Mouse (Mus musculus) heart, postnatal 10 days (tissue): ENCODE data around the gene Osgep. TPM values are rescaled to one million over a fixed set of nuclear protein-coding genes. Genes with fewer than 3 reads are reported as not detected.
"Not testable (repeated sequence)": the region's sequence is repeated elsewhere in the genome, so short reads cannot be mapped to it uniquely, and the experiment has no call there.

Source experiments
- DNase-seq, 2 experiments: peaks; one replicate each; pipeline ENCODE4 v3.0.0; 2021
- intact Hi-C: fragments of 180-260 bp; cut with DNase I; formaldehyde crosslinking; loops from one replicate; pipeline ENCODE4 v1.15.1; 2025
- total RNA-seq, 2 experiments: library from RNA; stranded (reverse); gene quantifications; 2 replicates each; pipeline ENCODE4 v1.2.3; 2021

Gene Osgep
- 10 to 100 TPM; 59.5 to 66.3 TPM for total RNA-seq

DNA sequence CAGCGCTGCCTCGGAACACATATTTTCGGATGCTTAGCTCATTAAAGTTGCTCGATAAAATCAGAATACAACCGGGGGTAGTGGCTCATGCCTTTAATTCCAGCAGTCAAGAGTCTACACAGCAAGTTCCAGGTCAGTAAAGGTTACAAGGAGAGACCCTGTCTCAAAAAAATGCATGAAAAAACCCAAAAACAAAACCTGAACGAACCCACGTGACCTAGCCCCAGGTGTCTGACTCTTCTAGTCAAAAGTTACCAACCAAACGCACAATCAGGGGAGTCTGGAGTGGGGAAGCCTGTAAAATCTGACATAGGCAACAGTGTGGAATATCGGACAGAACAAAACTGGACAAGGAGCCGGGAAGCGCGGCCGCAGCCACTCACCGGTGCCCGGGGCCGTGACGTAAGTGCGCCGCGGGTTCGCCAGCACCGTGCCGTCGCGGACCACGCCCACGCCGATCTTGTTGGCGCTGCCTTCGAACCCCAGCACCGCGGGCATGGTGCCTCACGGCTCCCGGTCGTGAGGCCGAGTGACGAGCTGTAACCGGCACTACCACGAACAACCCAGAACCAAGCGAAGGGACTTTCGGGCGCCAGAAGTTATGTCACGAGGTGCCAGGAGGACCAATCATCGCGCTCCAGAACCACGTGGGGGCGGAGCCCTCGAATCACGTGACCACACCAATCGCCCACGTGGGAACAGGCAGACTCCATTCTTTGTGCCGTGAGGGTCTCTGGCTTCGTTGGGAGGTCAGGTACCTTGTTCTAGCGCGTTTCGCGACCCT is at the start of gene Osgep, which contains the start of gene Apex1:
Gene Osgep (minus strand): TSS at position 613 of the 784 bp plus-strand sequence.
Gene Apex1 (plus strand): TSS at position 688 of the 784 bp plus-strand sequence.
- peak; percentile 97 for DNase-seq
- intact Hi-C loops, result loop anchor here (10.0 kb wide), 1 partner anchor 120 kb away; the partner anchor contains the start of genes Ccnb1ip1 and Parp2

DNA sequence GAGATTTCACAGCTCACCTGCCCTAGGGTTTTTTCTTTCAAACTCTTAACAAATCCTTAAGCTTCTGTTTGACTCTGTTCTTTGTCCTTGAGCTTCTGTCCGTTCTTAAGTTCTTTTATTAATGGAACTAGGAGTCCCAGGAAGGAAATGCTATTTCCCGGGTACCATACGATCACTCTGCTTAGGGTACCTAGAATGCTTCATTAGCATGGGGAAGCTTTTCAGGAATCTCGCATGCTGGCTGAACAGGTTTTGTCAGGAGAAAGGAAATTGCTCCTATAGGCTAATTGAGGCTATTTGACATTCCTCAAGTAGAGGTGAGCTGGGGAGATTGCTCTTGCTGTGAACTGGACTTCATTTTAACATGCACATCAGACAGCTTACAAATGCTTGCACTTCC is 49.0 kb upstream of the Osgep start:
- intact Hi-C loops, result no loop called here
- DNase-seq, result no peak

GRCm38 (mm10) chr14:50973054-50973453 is 48.4 kb upstream of the Osgep start:
- intact Hi-C loops, DNase-seq: not testable (repeated sequence)

- DNase-seq, result no peak
- intact Hi-C loops, result no loop called here
These were observed 46.1 kb upstream of the Osgep start for GRCm38 (mm10) chr14:50970822-50971221.

GRCm38 (mm10) chr14:50969558-50970544 is 45.2 kb upstream of the Osgep start:
- DNase-seq, result peak; percentile 37 to 40
- intact Hi-C loops, result no loop called here

GRCm38 (mm10) chr14:50969041-50969440 is 44.3 kb upstream of the Osgep start:
- DNase-seq, result peak in 1 of 2 experiments; percentile 13
- intact Hi-C loops, result no loop called here

DNA sequence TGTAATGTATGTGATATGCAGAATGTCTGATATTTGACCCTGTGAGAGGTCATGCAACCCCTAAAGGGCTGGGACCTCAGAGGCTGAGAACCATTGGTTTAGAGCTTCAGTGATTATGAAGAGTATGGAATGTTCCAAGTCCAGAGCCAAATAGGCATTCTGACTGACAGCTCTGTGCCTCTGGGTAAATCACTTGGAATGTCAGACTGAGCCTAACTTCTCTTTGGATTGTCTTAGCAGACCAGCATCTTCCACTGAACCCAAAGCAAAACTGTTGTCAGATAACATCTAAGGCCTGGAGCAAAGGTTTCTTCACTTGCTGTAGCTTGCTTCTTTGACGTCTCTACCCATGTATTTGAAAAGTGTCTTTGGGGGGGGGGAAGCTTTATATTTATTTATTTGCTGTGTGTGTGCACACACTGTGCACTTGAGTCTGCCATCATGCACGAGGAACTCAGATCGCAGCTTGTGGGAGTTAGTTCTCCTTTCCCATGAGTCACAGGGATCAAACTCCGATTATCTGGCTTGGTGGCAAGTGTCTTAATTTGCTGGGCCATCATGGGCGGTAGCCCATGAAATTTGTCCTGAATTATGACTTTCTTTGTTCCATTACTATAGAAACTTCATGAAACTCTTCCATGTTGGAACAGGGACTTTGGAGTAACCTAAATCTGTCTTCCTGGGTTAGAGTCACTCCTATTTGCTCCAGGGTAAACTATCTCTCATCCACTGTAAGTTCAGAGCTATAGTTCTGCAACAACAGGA is 43.7 kb upstream of the Osgep start:
- DNase-seq, result no peak
- intact Hi-C loops, result no loop called here

- not testable (repeated sequence) for DNase-seq
- intact Hi-C loops, result loop anchor here (5.0 kb wide), 1 partner anchor 104 kb away; no protein-coding TSS in a partner anchor
These were observed 33.7 kb upstream of the Osgep start for GRCm38 (mm10) chr14:50958289-50958995.

GRCm38 (mm10) chr14:50957146-50957545 is 32.5 kb upstream of the Osgep start:
- intact Hi-C loops, result loop anchor here (5.0 kb wide), 1 partner anchor 105 kb away; no protein-coding TSS in a partner anchor
- DNase-seq, result not testable (repeated sequence)

DNA sequence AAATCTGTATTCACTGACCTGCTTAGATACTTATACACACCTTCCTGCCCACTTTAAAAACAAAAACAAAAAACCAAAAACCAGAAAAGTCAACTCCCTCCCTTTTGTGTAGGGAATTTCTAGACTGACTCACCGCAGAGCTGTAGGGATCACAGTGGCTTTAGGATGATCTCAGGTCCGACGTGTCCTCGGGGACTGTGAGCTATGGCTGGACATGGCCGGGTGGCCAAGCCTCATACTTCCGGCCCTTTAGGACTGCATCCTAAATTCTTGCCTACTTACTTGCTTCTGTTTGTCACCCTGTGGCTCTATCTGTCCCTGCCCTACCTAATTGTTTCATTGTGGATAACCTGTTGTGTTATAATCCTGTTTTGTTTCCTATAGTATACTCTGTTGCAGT is 32.0 kb upstream of the Osgep start:
- intact Hi-C loops, result loop anchor here (5.0 kb wide), 1 partner anchor 106 kb away; no protein-coding TSS in a partner anchor
- DNase-seq, result not testable (repeated sequence)

DNA sequence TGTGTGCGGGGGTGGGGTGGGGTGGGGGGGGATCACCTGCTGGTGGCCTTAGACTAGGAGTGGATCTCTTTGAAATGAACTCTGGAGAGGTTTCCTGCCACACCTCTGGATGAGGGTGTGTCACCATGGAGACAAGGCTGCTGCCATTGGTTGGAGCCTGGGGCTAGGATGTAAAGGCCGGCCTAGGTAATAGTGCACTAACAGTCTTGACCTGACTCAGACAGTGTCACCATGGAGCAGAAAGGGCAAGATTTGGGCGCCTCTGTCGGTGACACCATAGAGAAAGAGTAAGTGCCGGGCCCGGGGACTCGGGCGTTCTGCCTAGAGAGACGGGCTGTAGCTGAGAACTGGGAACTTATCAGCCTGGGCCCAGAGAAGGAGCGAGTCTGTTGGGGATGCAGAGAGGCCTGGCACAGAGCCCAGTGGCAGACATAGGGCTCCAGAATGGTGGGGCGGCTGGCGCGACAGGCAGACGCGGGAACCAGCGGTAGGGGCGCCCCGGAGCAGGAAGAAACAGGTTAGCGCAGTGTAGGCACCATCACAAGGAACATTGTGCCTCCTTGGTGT is 31.3 kb upstream of the Osgep start, which contains the start of gene Pnp2:
Gene Pnp2 (plus strand): TSS at position 51 of the 567 bp plus-strand sequence.
- intact Hi-C loops, result loop anchor here (5.0 kb wide), 1 partner anchor 106 kb away; no protein-coding TSS in a partner anchor
- DNase-seq, result peak; percentile 62 to 66

DNA sequence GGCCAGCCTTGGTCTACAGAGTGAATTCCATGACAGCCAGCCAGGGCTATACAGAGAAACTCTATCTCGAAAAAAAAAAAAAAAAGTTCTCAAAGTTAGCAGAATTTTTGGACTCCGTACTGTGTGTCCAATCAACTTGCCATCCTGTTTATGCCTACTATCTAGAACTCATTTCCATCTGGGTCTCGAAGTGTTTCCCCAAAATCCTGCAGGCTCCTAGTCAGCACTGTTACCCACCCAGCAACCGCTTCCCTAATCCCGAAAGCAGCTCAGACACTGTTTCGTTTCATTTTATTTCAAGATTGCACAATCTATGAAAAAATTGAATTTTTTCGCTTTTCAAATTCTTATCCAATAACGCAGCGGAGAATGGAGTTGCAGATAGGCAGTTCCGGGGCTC is 30.8 kb upstream of the Osgep start:
- intact Hi-C loops, result loop anchor here (5.0 kb wide), 1 partner anchor 107 kb away; no protein-coding TSS in a partner anchor

GRCm38 (mm10) chr14:50945526-50945925 is 20.8 kb upstream of the Osgep start:
- intact Hi-C loops, result loop anchor here (2.0 kb wide), 1 partner anchor 15 kb away; the partner anchor contains the start of genes Pip4p1 and Pnp
- DNase-seq, result not testable (repeated sequence)

More for the DNA sequence above, 30.8 kb upstream of the Osgep start:
- DNase-seq, result peak in 1 of 2 experiments; percentile 13

- intact Hi-C loops, result loop anchor here (2.0 kb wide), 1 partner anchor 14 kb away; the partner anchor contains the start of genes Pip4p1 and Pnp
- DNase-seq, result not testable (repeated sequence)
These were observed 20.4 kb upstream of the Osgep start for GRCm38 (mm10) chr14:50945081-50945480.

DNA sequence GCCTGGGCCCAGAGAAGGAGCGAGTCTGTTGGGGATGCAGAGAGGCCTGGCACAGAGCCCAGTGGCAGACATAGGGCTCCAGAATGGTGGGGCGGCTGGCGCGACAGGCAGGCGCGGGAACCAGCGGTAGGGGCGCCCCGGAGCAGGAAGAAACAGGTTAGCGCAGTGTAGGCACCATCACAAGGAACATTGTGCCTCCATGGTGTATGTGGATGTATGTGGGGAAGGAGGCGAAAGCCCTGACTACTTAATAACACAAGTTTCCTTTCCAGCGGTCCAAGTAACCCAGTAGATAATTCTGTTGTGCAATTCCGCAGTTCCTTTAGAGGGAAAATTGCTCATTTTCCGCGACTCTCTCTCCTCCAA is 20.0 kb upstream of the Osgep start:
- intact Hi-C loops, result loop anchor here (2.0 to 5.0 kb wide), 2 partner anchors 14 to 68 kb away; partner anchors contain the start of genes Pip4p1 and Pnp
- DNase-seq, result not testable (repeated sequence)

GRCm38 (mm10) chr14:50943932-50944667 is 19.4 kb upstream of the Osgep start, which contains the start of gene Gm49342:
Gene Gm49342, plus strand, starts transcription at chr14:50944517.
- intact Hi-C loops, result loop anchor here (2.0 to 5.0 kb wide), 2 partner anchors 13 to 68 kb away; partner anchors contain the start of genes Pip4p1 and Pnp
- peak; percentile 97 for DNase-seq

DNA sequence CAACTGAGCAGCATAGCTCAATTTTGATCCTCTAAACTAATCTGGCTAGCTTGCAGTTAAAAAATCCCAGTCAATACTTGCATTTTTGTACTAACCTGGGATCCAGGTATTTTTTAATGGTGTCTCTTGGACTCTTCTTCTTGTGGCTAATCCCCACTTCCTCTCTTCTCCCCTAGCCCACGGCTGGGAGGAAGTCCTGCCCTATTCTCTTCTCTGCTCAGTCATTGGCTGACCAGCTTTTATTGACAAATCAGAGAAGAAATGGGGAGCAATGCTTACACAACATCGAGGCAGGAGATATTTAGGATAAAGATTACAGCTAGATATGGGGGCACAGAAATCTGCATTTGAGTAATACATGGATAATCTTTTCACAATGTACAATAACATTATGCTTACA is 14.2 kb upstream of the Osgep start:
- DNase-seq, result no peak
- intact Hi-C loops, result no loop called here
